Mouse (Mus musculus) kidney, postnatal 0 days (tissue): Measurements from ENCODE around the gene Evc. TPM values are rescaled to one million over a fixed set of nuclear protein-coding genes. Genes with fewer than 3 reads are reported as not detected.

Experiments used
- ATAC-seq: fragments of 200-750 bp; cut with Nextera tagmentation; replicated peaks from 2 replicates; pipeline ENCODE4 v1.8.0; 2017; ENCODE audit warnings: low read depth, moderate number of reproducible peaks, moderate TSS enrichment, moderate library complexity; ENCODE audit not compliant: low FRiP score
- DNase-seq: peaks from one replicate; pipeline ENCODE4 v3.0.0-alpha.2; 2016; ENCODE audit warnings: low spot score
- H3K27ac ChIP-seq: fragments of 300-500 bp; sonication (generic); 2 replicates; pipeline ENCODE4 v1.5.1; 2014; ENCODE audit warnings: mild to moderate bottlenecking
- H3K27me3 ChIP-seq: fragments of 300-500 bp; sonication (generic); 2 replicates; pipeline ENCODE4 v1.6.1; 2014; ENCODE audit warnings: low read length, mixed read lengths; ENCODE audit not compliant: insufficient read depth
- H3K36me3 ChIP-seq: fragments of 300-500 bp; sonication (generic); 2 replicates; pipeline ENCODE4 v1.6.1; 2014; ENCODE audit warnings: low read length, mixed read lengths; ENCODE audit not compliant: insufficient read depth
- H3K4me1 ChIP-seq: fragments of 300-500 bp; sonication (generic); replicated peaks from 2 replicates; pipeline ENCODE4 v1.6.1; 2014; ENCODE audit warnings: antibody characterized with exemption, low read length, mixed read lengths; ENCODE audit not compliant: insufficient read depth
- H3K4me2 ChIP-seq: fragments of 300-500 bp; sonication (generic); 2 replicates; pipeline ENCODE4 v1.6.1; 2014; ENCODE audit warnings: mild to moderate bottlenecking, low read length, moderate library complexity, mixed read lengths
- H3K4me3 ChIP-seq: fragments of 300-500 bp; sonication (generic); replicated peaks from 2 replicates; pipeline ENCODE4 v1.5.1; 2014; ENCODE audit warnings: low read depth, low read length
- H3K9ac ChIP-seq: fragments of 300-500 bp; sonication (generic); 2 replicates; pipeline ENCODE4 v1.6.1; 2014; ENCODE audit warnings: low read depth, low read length
- H3K9me3 ChIP-seq: fragments of 300-500 bp; sonication (generic); replicated peaks from 2 replicates; pipeline ENCODE4 v1.6.1; 2016; ENCODE audit warnings: low read length, inconsistent platforms, mixed read lengths
- CTCF ChIP-seq: IDR thresholded peaks from 2 replicates; pipeline ENCODE4 v1.5.1; 2016; ENCODE audit warnings: antibody characterized with exemption, low read depth, mild to moderate bottlenecking, moderate library complexity
- WGBS: fragments of 180-500 bp; shearing (Covaris S2); extraction: QIAGEN DNeasy Blood & Tissue Kit; methylation state at CpG from one replicate; pipeline ENCODE4 v1.1.7; 2014; 5-methylcytosine and 5-hydroxymethylcytosine counted together
- polyA plus RNA-seq: library from polyadenylated mRNA; unstranded; fragments of >200 nt; fragmentation: Nextera tagmentation; extraction: Ambion mirVana; gene quantifications from 2 replicates; pipeline ENCODE4 v1.2.1, GENCODE M21; 2015

Evc gene
- polyA plus RNA-seq, 1 experiment from 2014 or later, result 13.8 TPM

DNA sequence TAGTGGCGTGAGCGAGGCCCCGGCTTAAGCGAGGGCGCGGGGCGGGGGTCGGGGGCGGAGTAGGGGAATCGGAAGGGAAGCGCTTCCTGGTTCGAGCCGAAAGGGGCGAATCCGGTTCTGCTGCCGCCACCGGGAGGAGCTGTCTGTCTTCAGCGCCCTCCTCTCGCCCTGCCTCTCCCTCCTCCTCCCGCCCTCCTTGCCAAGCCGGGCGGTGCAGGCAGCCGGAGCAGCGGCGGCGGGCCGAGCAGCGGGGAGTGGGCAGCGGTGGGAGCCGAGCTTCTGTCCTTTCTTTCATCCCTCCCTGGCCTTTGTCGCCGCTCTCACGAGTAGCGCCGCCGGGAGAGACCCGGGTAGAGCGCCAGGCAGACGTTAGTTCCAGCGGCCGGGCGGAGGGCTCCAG lies 91.0 kb downstream of the Evc start:
- H3K27me3 ChIP-seq, result peaks cover 56% of the 10 kb centered on the region
- TF ChIP-seq CTCF, result peak; percentile 22; the same call in 1 of the 2 replicates
- under 1% methylated on average over 42 of the region's 42 CpGs for WGBS
- H3K4me2 ChIP-seq, result peak overlapping the region; percentile 69
- DNase-seq (peak; percentile 47), ATAC-seq (no peak)
- H3K9ac ChIP-seq, result no peak overlapping the region
- H3K4me1 ChIP-seq, result peaks cover 13% of the 10 kb centered on the region
- H3K9me3 ChIP-seq, result no peaks in the 10 kb centered on the region
- H3K27ac ChIP-seq, result no peak overlapping the region
- no peaks in the 10 kb centered on the region for H3K36me3 ChIP-seq
- H3K4me3 ChIP-seq, result peak overlapping the region; percentile 40

DNA sequence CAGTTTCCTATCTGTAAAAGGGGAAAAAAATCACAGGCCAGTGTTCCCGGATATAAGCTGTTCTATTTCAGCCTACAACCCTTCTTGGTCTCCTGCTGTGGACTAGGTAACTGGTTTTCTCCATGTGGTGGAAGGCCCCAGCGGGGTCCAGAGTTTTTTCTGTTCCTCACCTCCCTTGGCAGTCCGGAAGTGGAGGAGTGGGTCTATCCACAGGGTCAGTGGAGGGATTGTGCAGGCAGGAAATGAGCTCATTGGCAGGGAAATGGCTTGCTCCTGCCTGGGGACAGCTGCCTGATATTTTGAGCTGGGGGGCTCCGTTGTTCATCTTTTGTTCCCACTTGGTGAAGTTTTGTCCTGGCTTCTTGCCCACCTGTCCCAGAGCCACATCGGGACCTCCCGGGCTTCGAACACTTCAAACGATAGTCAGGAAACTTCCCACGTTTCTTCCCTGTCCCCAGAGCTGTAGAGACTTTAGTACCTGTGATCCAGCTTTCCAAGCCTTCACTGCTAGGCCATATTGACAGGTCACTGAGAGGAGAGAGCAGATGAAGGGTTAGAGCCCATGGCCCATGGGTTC lies 91.9 kb downstream of the Evc start:
- no peak for TF ChIP-seq CTCF
- ATAC-seq (no peak), DNase-seq (no peak)
- Histone ChIP-seq H3K9me3 (no peaks in the 10 kb centered on the region), H3K36me3 (no peaks in the 10 kb centered on the region), H3K27ac (no peak overlapping the region), H3K27me3 (peaks cover 62% of the 10 kb centered on the region), H3K4me3 (no peak overlapping the region), H3K4me2 (no peak overlapping the region), H3K9ac (no peak overlapping the region), H3K4me1 (peaks cover 13% of the 10 kb centered on the region)
- WGBS, result 22% methylated on average over 9 of the region's 9 CpGs

DNA sequence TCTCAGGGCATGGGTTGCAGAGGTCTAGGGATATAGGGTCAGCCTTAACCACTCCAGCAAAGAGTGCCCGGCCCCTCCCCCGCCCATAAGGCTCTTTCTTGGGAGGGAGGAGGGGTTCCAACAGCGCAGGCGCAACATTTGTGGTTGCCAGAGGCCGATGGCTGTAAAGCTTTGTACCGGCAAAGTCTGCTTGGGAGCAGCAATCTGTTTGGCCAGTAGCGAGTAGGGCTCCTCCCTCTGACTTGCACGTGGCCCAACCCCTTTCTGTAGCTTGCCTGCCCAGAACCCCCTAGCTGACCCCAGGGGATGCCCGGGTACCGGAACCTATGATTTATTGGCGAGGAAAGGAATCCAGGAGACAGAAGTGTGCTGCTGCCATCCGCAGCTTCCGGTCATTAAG lies 92.5 kb downstream of the Evc start:
- TF ChIP-seq CTCF, result no peak
- DNase-seq, result no peak

DNA sequence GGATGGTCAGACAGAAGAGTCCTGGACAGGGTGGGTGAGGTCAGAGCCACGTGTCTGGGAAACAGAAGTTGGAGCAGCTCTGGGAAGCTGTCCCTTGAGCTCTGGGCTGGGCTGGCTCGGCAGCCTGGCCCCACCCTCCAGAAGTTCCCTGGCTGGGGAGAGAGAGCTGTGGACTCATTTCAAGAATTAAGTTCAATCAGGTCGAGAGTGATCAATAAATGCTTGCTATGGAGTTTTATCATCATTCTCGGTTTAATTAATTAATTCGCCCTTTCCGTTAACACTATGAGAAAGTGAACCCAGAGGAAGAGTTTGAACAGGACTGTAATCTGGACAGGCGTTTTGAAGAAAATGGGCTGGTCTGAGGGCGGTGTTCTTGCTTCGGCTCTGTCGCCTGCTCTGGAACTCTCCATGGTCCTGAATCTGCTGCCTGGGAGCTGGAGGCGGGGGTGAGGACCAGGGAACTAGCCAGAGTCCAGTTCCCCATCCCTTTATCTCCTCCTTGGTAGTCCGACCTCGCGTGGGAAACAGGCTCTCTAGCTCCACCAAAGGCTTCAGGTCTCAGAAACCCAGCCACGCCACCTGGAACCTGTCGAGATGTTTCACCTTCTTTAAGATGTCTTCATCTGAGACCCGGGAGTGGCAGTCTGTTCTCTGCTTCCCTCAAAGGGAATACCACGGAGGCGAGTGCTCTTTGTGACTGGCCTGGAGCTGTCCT lies 93.4 kb downstream of the Evc start:
- ATAC-seq (no peak), DNase-seq (peak; percentile 88)
- H3K27me3 ChIP-seq, result peaks cover 62% of the 10 kb centered on the region
- no peak overlapping the region for H3K4me2 ChIP-seq
- TF ChIP-seq CTCF, result no peak
- no peak overlapping the region for H3K4me3 ChIP-seq
- no peak overlapping the region for H3K27ac ChIP-seq
- H3K9ac ChIP-seq, result no peak overlapping the region
- WGBS, result 2% methylated on average over 19 of the region's 19 CpGs
- peaks cover 13% of the 10 kb centered on the region for H3K4me1 ChIP-seq
- H3K9me3 ChIP-seq, result no peaks in the 10 kb centered on the region
- no peaks in the 10 kb centered on the region for H3K36me3 ChIP-seq

More for the DNA sequence above, 92.5 kb downstream of the Evc start:
- H3K9me3 ChIP-seq, result no peaks in the 10 kb centered on the region
- peaks cover 62% of the 10 kb centered on the region for H3K27me3 ChIP-seq
- H3K36me3 ChIP-seq, result no peaks in the 10 kb centered on the region
- H3K4me2 ChIP-seq, result no peak overlapping the region
- ATAC-seq, result no peak
- no peak overlapping the region for H3K27ac ChIP-seq
- WGBS, result 1% methylated on average over 13 of the region's 13 CpGs
- H3K4me1 ChIP-seq, result peaks cover 13% of the 10 kb centered on the region
- H3K4me3 ChIP-seq, result no peak overlapping the region
- no peak overlapping the region for H3K9ac ChIP-seq

DNA sequence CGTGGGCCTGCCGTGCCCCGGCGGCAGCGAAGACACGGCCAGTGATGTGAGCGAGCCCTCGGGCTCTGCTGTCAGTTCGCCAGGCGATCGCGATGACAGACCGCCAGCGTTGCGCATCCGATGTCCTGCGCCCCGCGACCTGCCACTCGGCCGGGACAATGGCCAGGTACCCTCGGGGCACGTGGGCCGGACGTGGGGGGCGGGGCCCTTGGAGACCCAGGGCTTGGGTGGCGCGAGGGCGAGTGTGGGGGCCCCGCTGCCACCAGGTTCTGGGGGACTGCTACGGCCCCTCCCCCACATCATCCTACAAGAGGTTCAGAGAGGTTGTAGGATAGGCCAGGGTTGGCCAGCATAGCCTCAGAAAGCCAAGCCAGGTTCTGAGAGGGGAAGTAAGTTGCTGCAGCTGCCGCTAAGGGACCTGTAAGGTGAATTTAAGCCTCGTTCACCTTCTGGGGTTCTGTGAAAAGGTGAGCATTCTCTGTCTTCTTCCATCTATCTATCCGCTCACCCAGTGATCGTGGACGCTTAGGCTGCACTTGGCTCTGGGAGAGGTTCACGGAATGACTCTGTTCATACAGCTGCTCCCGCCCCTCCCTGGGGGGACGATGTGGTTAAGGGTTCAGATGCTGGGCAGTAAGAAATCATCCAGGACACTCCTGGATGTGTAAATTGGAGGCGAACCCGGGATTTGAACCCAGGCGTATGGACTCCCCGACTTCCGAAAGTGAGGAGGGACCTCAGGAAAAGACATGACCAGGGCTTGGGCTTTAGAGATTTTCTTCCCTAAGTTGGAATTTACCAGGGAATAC lies 94.1 kb downstream of the Evc start:
- peak overlapping the region; percentile 24 for H3K4me3 ChIP-seq

DNA sequence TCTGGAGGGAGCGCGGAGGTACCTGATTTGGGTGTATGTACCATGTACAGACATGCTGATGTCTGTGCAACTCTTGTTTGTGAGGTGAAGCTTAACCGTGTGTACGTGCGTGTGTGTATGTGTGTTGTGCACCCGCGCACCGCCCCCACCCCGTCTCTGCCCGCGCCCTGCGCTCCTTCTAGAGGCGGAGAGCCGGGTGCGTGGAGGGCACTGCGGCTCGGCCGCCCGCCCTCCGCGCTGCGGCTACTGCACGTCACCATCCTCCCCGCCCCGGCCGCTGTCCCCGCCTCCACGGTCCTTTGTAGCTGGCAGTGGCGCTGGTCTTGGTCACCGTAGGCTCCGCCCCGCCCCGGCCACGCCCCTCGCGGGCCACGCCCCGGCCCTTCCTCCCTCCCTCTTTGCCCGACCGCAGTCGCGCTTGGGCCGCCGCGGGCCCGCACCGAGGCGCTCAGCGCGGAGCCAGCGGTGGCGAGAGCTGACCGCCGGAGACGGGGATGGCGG lies 95.0 kb downstream of the Evc start, which contains the start of gene Crmp1:
TSS of gene Crmp1 (plus strand) at position 290 of the 501 bp plus-strand sequence.
- peaks cover 62% of the 10 kb centered on the region for H3K27me3 ChIP-seq
- H3K4me2 ChIP-seq, result peak within 1 kb of the TSS; percentile 55
- no peaks in the 10 kb centered on the region for H3K9me3 ChIP-seq
- H3K36me3 ChIP-seq, result no peaks in the 10 kb centered on the region
- no peak within 1 kb of the TSS for H3K9ac ChIP-seq
- peak within 1 kb of the TSS; percentile 24 for H3K4me3 ChIP-seq
- peak; percentile 52 for ATAC-seq
- H3K27ac ChIP-seq, result no peak within 1 kb of the TSS
- TF ChIP-seq CTCF, result no peak
- 1% methylated on average over 50 of the region's 56 CpGs for WGBS
- peak; percentile 41 for DNase-seq
- peaks cover 13% of the 10 kb centered on the region for H3K4me1 ChIP-seq

More for the DNA sequence above, 94.1 kb downstream of the Evc start:
- H3K9me3 ChIP-seq, result no peaks in the 10 kb centered on the region
- H3K4me2 ChIP-seq, result peak overlapping the region; percentile 55
- DNase-seq (no peak), ATAC-seq (0 out of 2 replicates have a peak, but pooled peaks have one; percentile 2)
- WGBS, result 12% methylated on average over 43 of the region's 44 CpGs
- peaks cover 13% of the 10 kb centered on the region for H3K4me1 ChIP-seq
- H3K27me3 ChIP-seq, result peaks cover 62% of the 10 kb centered on the region
- H3K27ac ChIP-seq, result no peak overlapping the region
- no peak for TF ChIP-seq CTCF
- H3K9ac ChIP-seq, result no peak overlapping the region
- H3K36me3 ChIP-seq, result no peaks in the 10 kb centered on the region
